8 mouse cellular contexts compared by ENCODE assay signal in genomic region chr3:20986377-20986727, GRCm38 (mm10).
A peak's percentile ranks its signal among the peaks of the same experiment; 100 is the strongest.
DNase-seq lines count a peak whose midpoint lies in the region; ATAC-seq and TF ChIP-seq lines count a peak whose summit lies in the region.

No protein-coding gene starts in this region.

- no peak overlapping the region for H3K4me2 ChIP-seq in embryonic facial prominence, embryonic 14.5 days (ENCODE audit: low read depth, low read length)
- 0 out of 2 replicates have a peak overlapping the region, but pooled peaks have one; percentile 5 for H3K4me2 ChIP-seq in neural tube, embryonic 12.5 days (replicated peaks)

- peak; percentile 26 to 64 for DNase-seq in cerebellum, adult 2 months
- DNase-seq in embryonic facial prominence, embryonic 14.5 days (ENCODE audit: low spot score): peak; percentile 59
- DNase-seq in layer of hippocampus, postnatal 14 days (ENCODE audit: low spot score in 2 of 2): peak; percentile 34 to 52
- no peak for DNase-seq in spleen, adult 12 weeks (ENCODE audit: low spot score)
- no peak for DNase-seq in urinary bladder, postnatal 4 days (ENCODE audit: low spot score in 2 of 2)
- no peak for DNase-seq in B cell, adult 2 months
- DNase-seq in heart, adult 9 months (ENCODE audit: low spot score in 2 of 2): no peak

- WGBS in cerebellum, adult 2 months: 9% methylated on average over 1 of the region's 1 CpGs
- 8% methylated on average over 1 of the region's 1 CpGs for WGBS in embryonic facial prominence, embryonic 14.5 days
- WGBS in neural tube, embryonic 12.5 days: 7% methylated on average over 1 of the region's 1 CpGs

- peaks cover 12% of the 10 kb centered on the region; the same call in 1 of the 2 replicates for H3K4me1 ChIP-seq in cerebellum, adult 2 months (ENCODE audit: control insufficient read depth, insufficient read depth, low read length)
- no peaks in the 10 kb centered on the region for H3K4me1 ChIP-seq in embryonic facial prominence, embryonic 14.5 days (ENCODE audit: control insufficient read depth, insufficient read depth, low read length)
- H3K4me1 ChIP-seq in neural tube, embryonic 12.5 days: peaks cover 18% of the 10 kb centered on the region; the same call in 1 of the 2 replicates

- TF ChIP-seq CTCF in cerebellum, adult 2 months (IDR thresholded peaks at IDR 0.05; ENCODE audit: borderline replicate concordance, insufficient read depth, low read depth, low read length): no peak

- peak; percentile 77; the same call in 1 of the 2 replicates for ATAC-seq in embryonic facial prominence, embryonic 14.5 days (ENCODE audit: low read depth)
- peak; percentile 92 for ATAC-seq in neural tube, embryonic 12.5 days (ENCODE audit: low FRiP score, low read depth)

- no peaks in the 10 kb centered on the region for H3K27me3 ChIP-seq in cerebellum, adult 2 months (ENCODE audit: control insufficient read depth, insufficient read depth, low read length)
- H3K27me3 ChIP-seq in embryonic facial prominence, embryonic 14.5 days (replicated peaks; ENCODE audit: control insufficient read depth, insufficient read depth, low read length): no peaks in the 10 kb centered on the region
- no peaks in the 10 kb centered on the region for H3K27me3 ChIP-seq in neural tube, embryonic 12.5 days (replicated peaks)

- no peak overlapping the region for H3K27ac ChIP-seq in cerebellum, adult 2 months (ENCODE audit: insufficient read depth, low read length)
- no peak overlapping the region for H3K27ac ChIP-seq in embryonic facial prominence, embryonic 14.5 days (replicated peaks; ENCODE audit: low read depth, low read length)
- no peak overlapping the region for H3K27ac ChIP-seq in neural tube, embryonic 12.5 days

- H3K4me3 ChIP-seq in cerebellum, adult 2 months (replicated peaks; ENCODE audit: insufficient read depth, low read depth, low read length): no peak overlapping the region
- no peak overlapping the region for H3K4me3 ChIP-seq in embryonic facial prominence, embryonic 14.5 days (ENCODE audit: low read depth, low read length)
- no peak overlapping the region for H3K4me3 ChIP-seq in neural tube, embryonic 12.5 days

- H3K36me3 ChIP-seq in embryonic facial prominence, embryonic 14.5 days (ENCODE audit: control insufficient read depth, insufficient read depth, low read length): no peaks in the 10 kb centered on the region
- H3K36me3 ChIP-seq in neural tube, embryonic 12.5 days: no peaks in the 10 kb centered on the region

- no peaks in the 10 kb centered on the region for H3K9me3 ChIP-seq in embryonic facial prominence, embryonic 14.5 days (ENCODE audit: control insufficient read depth, low read length)
- H3K9me3 ChIP-seq in neural tube, embryonic 12.5 days: no peaks in the 10 kb centered on the region

- no peak for TF ChIP-seq POLR2A in cerebellum, adult 2 months (IDR thresholded peaks at IDR 0.05; ENCODE audit: borderline replicate concordance, insufficient read depth, low read length)

- no peak overlapping the region for H3K9ac ChIP-seq in embryonic facial prominence, embryonic 14.5 days (ENCODE audit: low read depth, low read length)
- no peak overlapping the region for H3K9ac ChIP-seq in neural tube, embryonic 12.5 days

Comparison
In these comparisons a context has a peak if more than half of its experiments do, and no peak if none do; other contexts are left out.
1. DNase-seq: peak in cerebellum, adult 2 months (2 of 2), embryonic facial prominence, embryonic 14.5 days (single experiment) and layer of hippocampus, postnatal 14 days (2 of 2); none in spleen, adult 12 weeks (single experiment), urinary bladder, postnatal 4 days (0 of 2), B cell, adult 2 months (0 of 2) and heart, adult 9 months (0 of 2).